Mouse (Mus musculus): ENCODE results near the gene Neu2. TPM values are rescaled to one million over a fixed set of nuclear protein-coding genes. Genes with fewer than 3 reads are reported as not detected.

The Neu2 gene
- polyA plus RNA-seq, 1 experiment from 2014 or later = 2.2 TPM

DNA sequence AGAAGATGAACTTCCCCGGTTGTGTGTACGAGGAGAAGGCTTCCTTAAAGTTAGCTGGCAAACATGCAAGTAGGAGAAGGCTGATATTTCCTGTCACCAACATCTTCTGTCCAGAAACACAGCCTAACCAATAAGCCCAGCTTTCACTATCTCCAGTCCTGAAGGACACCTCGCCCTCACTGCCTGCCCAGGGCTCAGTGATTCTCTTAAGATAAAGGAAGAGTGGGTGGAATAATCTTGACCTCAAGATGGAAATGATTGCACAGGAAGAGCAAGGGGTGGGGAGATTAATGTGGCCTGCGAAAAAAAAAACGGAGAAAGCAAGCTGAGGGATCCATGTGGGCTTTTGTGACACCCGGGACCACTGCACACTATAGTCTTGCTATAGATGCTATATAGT lies 136.1 kb downstream of the Neu2 start:
- Histone ChIP-seq H3K9ac (ENCODE audit: low read length) (no peak overlapping the region), H3K27ac (replicated peaks) (no peak overlapping the region)

More for the DNA sequence above, 136.1 kb downstream of the Neu2 start:
- WGBS = 68% methylated on average over 6 of the region's 6 CpGs
- no peak for DNase-seq (ENCODE audit: low spot score)
- no peaks in the 10 kb centered on the region for H3K36me3 ChIP-seq (ENCODE audit: control insufficient read depth, insufficient read depth, low read length)
- H3K4me2 ChIP-seq (replicated peaks; ENCODE audit: low read depth) = no peak overlapping the region
- H3K27me3 ChIP-seq (ENCODE audit: control insufficient read depth, insufficient read depth, low read length) = no peaks in the 10 kb centered on the region
- H3K4me3 ChIP-seq (ENCODE audit: low read depth, low read length) = no peak overlapping the region
- ATAC-seq (ENCODE audit: low FRiP score, low TSS enrichment) = no peak
- TF ChIP-seq CTCF (IDR thresholded peaks at IDR 0.05; ENCODE audit: low read depth) (no peak), EP300 (optimal IDR thresholded peaks at IDR 0.05) (no peak)
- no peaks in the 10 kb centered on the region for H3K4me1 ChIP-seq (replicated peaks; ENCODE audit: control insufficient read depth, insufficient read depth)
- H3K9me3 ChIP-seq (ENCODE audit: control insufficient read depth, low read length) = no peaks in the 10 kb centered on the region

Other genes starting within 250 kb of the Neu2 start
- gene Efhd1, start 245.5 kb upstream of the Neu2 start, polyA plus RNA-seq (2015; fragmentation: Nextera tagmentation; extraction: Ambion mirVana) = 0.50 and 0.73 TPM in 2 replicates
- gene Gigyf2, start 182.9 kb upstream of the Neu2 start, polyA plus RNA-seq (2015; fragmentation: Nextera tagmentation; extraction: Ambion mirVana) = 18.7 and 20.8 TPM in 2 replicates
- gene Kcnj13, start 115.2 kb upstream of the Neu2 start, polyA plus RNA-seq (2015; fragmentation: Nextera tagmentation; extraction: Ambion mirVana) = 10.9 and 11.6 TPM in 2 replicates
- gene Snorc, start 39.6 kb upstream of the Neu2 start, polyA plus RNA-seq (2015; fragmentation: Nextera tagmentation; extraction: Ambion mirVana) = not detected in 2 replicates
- gene Ngef, start 64.0 kb downstream of the Neu2 start, polyA plus RNA-seq (2015; fragmentation: Nextera tagmentation; extraction: Ambion mirVana) = 8.7 and 10.5 TPM in 2 replicates
- gene Inpp5d, start 110.4 kb downstream of the Neu2 start, polyA plus RNA-seq (2015; fragmentation: Nextera tagmentation; extraction: Ambion mirVana) = 2.6 and 2.8 TPM in 2 replicates
- gene Atg16l1, start 246.0 kb downstream of the Neu2 start, polyA plus RNA-seq (2015; fragmentation: Nextera tagmentation; extraction: Ambion mirVana) = 14.6 and 15.7 TPM in 2 replicates

All from stomach, postnatal 0 days (tissue).